Mouse (Mus musculus) neural tube, embryonic 12.5 days (tissue): ENCODE measurements around the gene Agk. TPM values are rescaled to one million over a fixed set of nuclear protein-coding genes. Genes with fewer than 3 reads are reported as not detected.

Source experiments
- ATAC-seq: fragments of 200-750 bp; cut with Nextera tagmentation; 2 replicates; pipeline ENCODE4 v1.8.0; 2017; ENCODE audit warnings: low read depth, mild to moderate bottlenecking, moderate TSS enrichment, moderate library complexity; ENCODE audit not compliant: low FRiP score
- H3K27ac ChIP-seq: fragments of 300-500 bp; sonication (generic); 2 replicates; pipeline ENCODE4 v1.5.1; 2016
- H3K27me3 ChIP-seq: fragments of 300-500 bp; sonication (generic); replicated peaks from 2 replicates; pipeline ENCODE4 v1.6.1; 2016; ENCODE audit warnings: mild to moderate bottlenecking
- H3K36me3 ChIP-seq: fragments of 300-500 bp; sonication (generic); 2 replicates; pipeline ENCODE4 v1.6.1; 2016; ENCODE audit warnings: mild to moderate bottlenecking
- H3K4me1 ChIP-seq: fragments of 300-500 bp; sonication (generic); 2 replicates; pipeline ENCODE4 v1.6.1; 2016
- H3K4me2 ChIP-seq: fragments of 300-500 bp; sonication (generic); replicated peaks from 2 replicates; pipeline ENCODE4 v1.6.1; 2016; ENCODE audit warnings: mild to moderate bottlenecking
- H3K4me3 ChIP-seq: fragments of 300-500 bp; sonication (generic); 2 replicates; pipeline ENCODE4 v1.5.1; 2016
- H3K9ac ChIP-seq: fragments of 300-500 bp; sonication (generic); 2 replicates; pipeline ENCODE4 v1.6.1; 2016; ENCODE audit warnings: mild to moderate bottlenecking
- H3K9me3 ChIP-seq: fragments of 300-500 bp; sonication (generic); 2 replicates; pipeline ENCODE4 v1.6.1; 2016; ENCODE audit warnings: mild to moderate bottlenecking
- WGBS: fragments of 180-500 bp; shearing (Covaris S2); methylation state at CpG from one replicate; pipeline ENCODE4 v1.1.7; 2016; 5-methylcytosine and 5-hydroxymethylcytosine counted together
- polyA plus RNA-seq: library from polyadenylated mRNA; unstranded; fragments of >200 nt; fragmentation: Nextera tagmentation; extraction: Ambion mirVana; gene quantifications from 2 replicates; pipeline ENCODE4 v1.2.1, GENCODE M21; 2016

Agk gene
- polyA plus RNA-seq, 1 experiment from 2014 or later = 42.3 TPM

DNA sequence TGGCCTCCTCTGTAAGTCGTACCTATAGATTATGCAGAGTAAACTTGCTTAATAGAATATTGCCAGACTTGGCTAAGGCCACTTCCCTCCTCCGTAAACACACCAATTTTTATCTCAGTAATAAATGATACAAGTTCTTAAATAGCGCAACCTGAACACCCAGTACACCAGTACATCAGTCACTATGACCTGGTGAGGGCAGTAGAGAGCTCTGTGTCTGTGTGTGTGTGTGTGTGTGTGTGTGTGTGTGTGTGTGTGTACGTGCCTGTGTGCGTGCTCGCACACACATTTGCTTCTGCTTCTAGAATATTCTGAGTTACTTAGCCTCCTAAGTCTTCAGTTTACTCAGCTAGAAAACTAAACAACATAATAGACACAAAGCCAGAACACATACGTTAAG, 28.4 kb downstream of the Agk start:
- Histone ChIP-seq H3K4me1 (no peaks in the 10 kb centered on the region), H3K4me3 (no peak overlapping the region), H3K27ac (no peak overlapping the region), H3K9ac (no peak overlapping the region), H3K4me2 (no peak overlapping the region), H3K36me3 (peaks cover 8% of the 10 kb centered on the region; the same call in 1 of the 2 replicates), H3K27me3 (no peaks in the 10 kb centered on the region), H3K9me3 (no peaks in the 10 kb centered on the region)
- no peak for ATAC-seq
- whole genome bisulfite sequencing = 92% methylated on average over 7 of the region's 7 CpGs

DNA sequence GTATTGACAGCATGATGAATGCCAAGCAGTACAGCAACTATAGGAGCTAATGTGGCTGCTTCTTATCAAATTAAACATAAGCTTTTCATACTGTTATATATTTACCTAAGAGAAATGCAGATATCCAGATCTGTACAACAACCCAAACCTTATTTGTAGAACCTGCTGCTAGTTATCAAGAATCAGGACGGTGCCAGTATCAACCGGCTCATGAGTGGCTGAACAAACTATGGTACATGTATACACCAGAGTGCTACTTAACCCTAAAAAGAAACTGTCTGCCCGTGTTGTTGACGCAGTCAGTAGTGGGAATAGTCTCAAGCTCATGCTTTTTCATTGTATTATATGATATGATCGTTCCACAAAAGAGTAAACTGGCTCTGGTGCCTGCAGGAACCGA, 46.1 kb downstream of the Agk start:
- Histone ChIP-seq H3K27me3 (no peaks in the 10 kb centered on the region), H3K9me3 (no peaks in the 10 kb centered on the region), H3K27ac (no peak overlapping the region), H3K4me1 (no peaks in the 10 kb centered on the region), H3K4me3 (no peak overlapping the region), H3K9ac (no peak overlapping the region), H3K4me2 (no peak overlapping the region), H3K36me3 (peaks cover 2% of the 10 kb centered on the region; the same call in 1 of the 2 replicates)
- no peak for ATAC-seq
- 96% methylated on average over 6 of the region's 6 CpGs for WGBS

DNA sequence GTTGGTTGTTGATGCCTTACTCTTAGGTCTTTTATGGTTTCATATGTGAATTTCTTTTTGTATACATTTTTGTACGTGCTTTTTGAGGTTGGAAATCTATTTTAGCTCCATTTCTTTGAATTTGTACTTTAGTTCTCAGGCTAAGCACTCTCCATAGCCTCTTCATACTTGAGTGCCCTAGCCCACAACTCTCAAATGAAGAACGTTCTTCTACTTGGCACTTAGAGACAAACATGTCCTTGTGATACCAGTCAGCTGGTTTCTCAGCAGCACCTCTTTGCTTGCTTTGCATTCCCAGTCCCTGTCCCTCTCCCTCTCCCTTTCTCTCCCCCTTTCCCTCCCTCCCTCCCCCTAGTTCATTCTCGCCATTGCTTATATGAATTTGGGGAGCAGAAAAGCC, 55.2 kb downstream of the Agk start:
- peaks cover 13% of the 10 kb centered on the region for H3K36me3 ChIP-seq
- H3K27ac ChIP-seq = no peak overlapping the region
- H3K4me1 ChIP-seq = no peaks in the 10 kb centered on the region
- 84% methylated on average over 3 of the region's 3 CpGs for WGBS
- H3K9me3 ChIP-seq = no peaks in the 10 kb centered on the region
- H3K4me2 ChIP-seq = no peak overlapping the region
- H3K27me3 ChIP-seq = no peaks in the 10 kb centered on the region
- H3K9ac ChIP-seq = no peak overlapping the region
- no peak for ATAC-seq
- no peak overlapping the region for H3K4me3 ChIP-seq

DNA sequence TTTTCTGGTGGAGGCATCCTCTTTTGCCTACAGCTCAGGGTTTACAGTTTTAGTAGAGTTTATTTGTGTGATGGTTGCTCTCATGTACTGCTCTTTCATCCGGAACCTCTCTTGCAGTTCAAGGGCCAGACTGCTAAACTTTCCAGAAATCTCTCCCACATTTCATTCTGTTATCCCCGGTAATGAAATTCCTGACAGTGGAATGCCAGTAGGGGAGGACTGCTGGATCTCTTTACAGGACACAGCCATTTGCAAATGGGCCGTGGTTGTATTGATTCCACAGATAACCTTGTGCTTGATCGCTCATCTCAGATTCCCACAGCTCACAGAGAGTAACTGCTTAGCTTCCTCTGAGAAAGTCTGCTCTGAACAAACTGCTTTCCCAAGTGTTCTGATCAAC, 56.9 kb downstream of the Agk start:
- Histone ChIP-seq H3K9ac (no peak overlapping the region), H3K36me3 (peaks cover 9% of the 10 kb centered on the region), H3K27ac (no peak overlapping the region), H3K4me2 (no peak overlapping the region), H3K9me3 (no peaks in the 10 kb centered on the region), H3K4me1 (no peaks in the 10 kb centered on the region), H3K4me3 (no peak overlapping the region), H3K27me3 (no peaks in the 10 kb centered on the region)
- ATAC-seq = no peak
- 93% methylated on average over 4 of the region's 4 CpGs for WGBS

- 55% methylated on average over 3 of the region's 3 CpGs for WGBS
- Histone ChIP-seq H3K4me3 (no peak overlapping the region), H3K27me3 (no peaks in the 10 kb centered on the region), H3K27ac (no peak overlapping the region), H3K4me1 (no peaks in the 10 kb centered on the region), H3K36me3 (0 out of 2 replicates have a peak, but pooled peaks cover 6% of the 10 kb centered on the region), H3K4me2 (no peak overlapping the region), H3K9ac (no peak overlapping the region), H3K9me3 (no peaks in the 10 kb centered on the region)
- no peak for ATAC-seq
Observed at GRCm38 (mm10) chr6:40385682-40386081, 60.7 kb downstream of the Agk start.

GRCm38 (mm10) chr6:40388660-40389059, 63.7 kb downstream of the Agk start:
- ATAC-seq = no peak
- no peak overlapping the region for H3K4me2 ChIP-seq
- 82% methylated on average over 4 of the region's 4 CpGs for WGBS
- no peak overlapping the region for H3K4me3 ChIP-seq
- H3K27ac ChIP-seq = no peak overlapping the region
- H3K4me1 ChIP-seq = no peaks in the 10 kb centered on the region
- no peaks in the 10 kb centered on the region for H3K27me3 ChIP-seq
- no peak overlapping the region for H3K9ac ChIP-seq
- H3K9me3 ChIP-seq = no peaks in the 10 kb centered on the region
- peaks cover 5% of the 10 kb centered on the region; the same call in 1 of the 2 replicates for H3K36me3 ChIP-seq

- Histone ChIP-seq H3K9me3 (no peaks in the 10 kb centered on the region), H3K36me3 (peaks cover 8% of the 10 kb centered on the region; the same call in 1 of the 2 replicates), H3K9ac (no peak overlapping the region), H3K4me1 (no peaks in the 10 kb centered on the region), H3K27me3 (no peaks in the 10 kb centered on the region), H3K27ac (no peak overlapping the region), H3K4me2 (no peak overlapping the region), H3K4me3 (no peak overlapping the region)
- no peak for ATAC-seq
- whole genome bisulfite sequencing = 89% methylated on average over 1 of the region's 1 CpGs
Observed at GRCm38 (mm10) chr6:40390975-40391374, 66.0 kb downstream of the Agk start.

- H3K4me3 ChIP-seq = no peak overlapping the region
- no peak overlapping the region for H3K9ac ChIP-seq
- no peaks in the 10 kb centered on the region for H3K4me1 ChIP-seq
- peak; percentile 96 for ATAC-seq
- H3K4me2 ChIP-seq = no peak overlapping the region
- no peaks in the 10 kb centered on the region for H3K27me3 ChIP-seq
- WGBS = 17% methylated on average over 3 of the region's 3 CpGs
- H3K36me3 ChIP-seq = peaks cover 18% of the 10 kb centered on the region
- no peak overlapping the region for H3K27ac ChIP-seq
- no peaks in the 10 kb centered on the region for H3K9me3 ChIP-seq
Observed at GRCm38 (mm10) chr6:40393213-40393612, 68.2 kb downstream of the Agk start.

DNA sequence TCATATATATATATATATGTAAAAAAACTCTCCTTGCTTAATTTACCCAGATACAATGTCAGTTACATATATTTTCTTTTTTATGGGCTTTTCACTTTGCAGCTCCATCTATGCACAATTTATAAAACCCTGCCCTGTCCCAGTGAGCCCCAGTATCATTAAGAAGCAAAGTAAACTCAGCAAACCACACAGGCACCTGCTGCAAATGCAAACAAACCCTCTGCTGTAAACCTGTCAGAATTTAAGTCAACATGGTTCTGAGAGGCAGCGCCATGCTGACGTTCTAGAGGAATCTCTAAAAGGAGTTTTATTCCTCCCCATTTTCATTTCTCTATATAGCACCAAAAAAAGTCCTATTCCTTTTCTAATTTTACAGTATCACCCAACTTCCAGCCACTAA, 77.1 kb downstream of the Agk start:
- WGBS = 87% methylated on average over 2 of the region's 2 CpGs

DNA sequence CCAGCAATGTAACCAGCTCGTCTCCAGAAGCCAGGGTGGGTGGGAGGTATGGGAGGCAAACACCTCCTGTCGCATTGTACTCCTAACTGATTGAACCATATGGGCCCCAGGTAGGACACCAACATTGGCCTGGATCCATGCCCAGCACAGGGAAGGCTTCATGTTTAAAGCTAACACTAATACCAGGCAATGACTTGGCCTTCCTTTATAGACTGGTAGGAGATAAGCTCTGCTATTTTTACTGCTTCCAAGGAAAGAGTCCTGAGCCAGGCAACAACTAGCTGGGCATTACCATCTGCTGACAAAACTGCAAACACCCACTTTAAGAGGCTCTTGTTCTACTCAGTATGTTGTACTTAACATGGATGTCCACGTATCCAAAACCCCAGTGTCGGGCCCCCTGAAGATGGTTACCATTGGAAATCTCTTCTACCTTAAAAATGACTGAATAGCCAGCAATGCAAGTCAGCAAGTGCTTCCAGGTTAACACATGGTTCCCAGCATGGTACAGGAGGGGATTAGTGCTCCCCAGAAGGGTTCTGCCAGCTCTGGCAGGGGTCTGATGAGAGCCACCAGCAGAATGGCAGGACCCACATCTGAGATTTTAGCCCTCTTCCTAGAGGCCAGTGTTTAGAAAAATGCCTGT, 78.8 kb downstream of the Agk start:
- Histone ChIP-seq H3K4me3 (no peak overlapping the region), H3K36me3 (peaks cover 68% of the 10 kb centered on the region), H3K27ac (no peak overlapping the region), H3K4me1 (no peaks in the 10 kb centered on the region), H3K27me3 (no peaks in the 10 kb centered on the region), H3K9ac (no peak overlapping the region), H3K4me2 (no peak overlapping the region), H3K9me3 (peaks cover 4% of the 10 kb centered on the region; the same call in 1 of the 2 replicates)
- WGBS = 89% methylated on average over 4 of the region's 4 CpGs
- no peak for ATAC-seq

More for the DNA sequence above, 77.1 kb downstream of the Agk start:
- Histone ChIP-seq H3K9ac (no peak overlapping the region), H3K4me2 (no peak overlapping the region), H3K4me3 (no peak overlapping the region), H3K27ac (no peak overlapping the region), H3K4me1 (no peaks in the 10 kb centered on the region), H3K27me3 (no peaks in the 10 kb centered on the region), H3K36me3 (peaks cover 67% of the 10 kb centered on the region), H3K9me3 (peaks cover 5% of the 10 kb centered on the region; the same call in 1 of the 2 replicates)
- ATAC-seq = no peak

DNA sequence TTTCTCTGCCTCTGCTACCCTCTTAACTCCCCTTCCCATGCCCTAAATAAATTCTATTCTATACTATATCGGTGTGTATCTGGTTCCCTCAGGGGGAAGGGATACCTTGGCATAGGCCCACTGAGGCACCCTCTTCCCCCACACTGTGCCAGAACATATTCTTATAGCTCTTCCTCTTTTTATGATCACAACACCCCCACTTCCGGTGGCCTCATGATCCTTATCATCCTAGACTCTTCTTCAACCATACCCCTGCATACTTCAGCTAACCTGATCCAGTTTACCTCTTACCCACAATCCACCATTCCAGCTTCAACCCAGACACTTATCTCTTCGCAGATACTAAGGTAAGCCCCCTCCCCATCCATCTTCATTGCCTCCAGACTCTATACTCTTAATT, 86.1 kb downstream of the Agk start:
- no peak overlapping the region for H3K9ac ChIP-seq
- H3K4me2 ChIP-seq = no peak overlapping the region
- no peak for ATAC-seq
- WGBS = 98% methylated on average over 3 of the region's 3 CpGs
- no peaks in the 10 kb centered on the region for H3K9me3 ChIP-seq
- no peak overlapping the region for H3K4me3 ChIP-seq
- H3K4me1 ChIP-seq = no peaks in the 10 kb centered on the region
- peaks cover 40% of the 10 kb centered on the region for H3K36me3 ChIP-seq
- no peaks in the 10 kb centered on the region for H3K27me3 ChIP-seq
- no peak overlapping the region for H3K27ac ChIP-seq

- Histone ChIP-seq H3K4me1 (no peaks in the 10 kb centered on the region), H3K36me3 (peaks cover 20% of the 10 kb centered on the region; the same call in 1 of the 2 replicates), H3K4me3 (no peak overlapping the region), H3K9ac (no peak overlapping the region), H3K27me3 (no peaks in the 10 kb centered on the region), H3K27ac (no peak overlapping the region), H3K9me3 (no peaks in the 10 kb centered on the region), H3K4me2 (no peak overlapping the region)
- 92% methylated on average over 5 of the region's 5 CpGs for WGBS
- no peak for ATAC-seq
Observed at GRCm38 (mm10) chr6:40413046-40413445, 88.1 kb downstream of the Agk start.

GRCm38 (mm10) chr6:40413565-40413964, 88.6 kb downstream of the Agk start:
- no peak overlapping the region for H3K4me3 ChIP-seq
- H3K9ac ChIP-seq = no peak overlapping the region
- H3K27me3 ChIP-seq = no peaks in the 10 kb centered on the region
- no peak for ATAC-seq
- H3K4me2 ChIP-seq = no peak overlapping the region
- WGBS = 95% methylated on average over 3 of the region's 3 CpGs
- H3K27ac ChIP-seq = no peak overlapping the region
- no peaks in the 10 kb centered on the region for H3K4me1 ChIP-seq
- no peaks in the 10 kb centered on the region for H3K9me3 ChIP-seq
- peaks cover 15% of the 10 kb centered on the region; the same call in 1 of the 2 replicates for H3K36me3 ChIP-seq
